8 mouse cellular contexts compared by ENCODE assay signal in genomic region chr3:88150061-88150998, GRCm38 (mm10). TPM values are rescaled to one million over a fixed set of nuclear protein-coding genes. Genes with fewer than 3 reads are reported as not detected.
DNase-seq lines count a peak whose midpoint lies in the region; ATAC-seq and TF ChIP-seq lines count a peak whose summit lies in the region.

No protein-coding gene starts in this region.

- H3K27me3 ChIP-seq in intestine, embryonic 14.5 days (replicated peaks; ENCODE audit: control insufficient read depth, insufficient read depth, low read length) = no peaks in the 10 kb centered on the region
- no peaks in the 10 kb centered on the region for H3K27me3 ChIP-seq in liver, adult 2 months (ENCODE audit: control insufficient read depth, insufficient read depth, low read length)
- no peaks in the 10 kb centered on the region for H3K27me3 ChIP-seq in neural tube, embryonic 15.5 days (replicated peaks)

- peaks cover 79% of the 10 kb centered on the region for H3K79me2 ChIP-seq in liver, adult 2 months (ENCODE audit: control insufficient read depth, insufficient read depth, low read length)

- H3K4me2 ChIP-seq in intestine, embryonic 14.5 days (ENCODE audit: low read length) = peak overlapping the region; percentile 39
- peak overlapping the region; percentile 40 for H3K4me2 ChIP-seq in neural tube, embryonic 15.5 days

- ATAC-seq in CD4-positive, CD25-positive, alpha-beta regulatory T cell, adult 4 months = no peak
- ATAC-seq in intestine, embryonic 14.5 days (replicated peaks; ENCODE audit: low FRiP score, low TSS enrichment, low read depth) = no peak
- ATAC-seq in neural tube, embryonic 15.5 days (ENCODE audit: low FRiP score) = 0 out of 2 replicates have a peak, but pooled peaks have one; percentile 4

- WGBS in intestine, embryonic 14.5 days = 26% methylated on average over 14 of the region's 14 CpGs
- 52% methylated on average over 14 of the region's 14 CpGs for WGBS in liver, adult 2 months
- WGBS in neural tube, embryonic 15.5 days = 17% methylated on average over 14 of the region's 14 CpGs

- H3K27ac ChIP-seq in intestine, embryonic 14.5 days (ENCODE audit: low read depth) = peak overlapping the region; percentile 62
- H3K27ac ChIP-seq in liver, adult 2 months (replicated peaks; ENCODE audit: insufficient read depth, low read depth, low read length) = no peak overlapping the region; the same call in 1 of the 2 replicates
- H3K27ac ChIP-seq in neural tube, embryonic 15.5 days (replicated peaks) = peak overlapping the region; percentile 80

- DNase-seq in CD4-positive, CD25-positive, alpha-beta regulatory T cell, adult 2 months (ENCODE audit: low read depth, low spot score) = peak; percentile 45
- peak; percentile 56 to 57 for DNase-seq in cerebellum, adult 18-20 months
- DNase-seq in frontal cortex, postnatal 25 days (ENCODE audit: low spot score in 2 of 2) = peak; percentile 49 to 67
- DNase-seq in intestine, embryonic 14.5 days (ENCODE audit: low spot score) = no peak
- no peak for DNase-seq in liver, adult 2 months (ENCODE audit: extremely low read depth, low read depth, low spot score)
- DNase-seq in urinary bladder, adult 18-20 months (ENCODE audit: low spot score in 2 of 2) = no peak

- 0 out of 2 replicates have a peak overlapping the region, but pooled peaks have one; percentile 16 for H3K9ac ChIP-seq in intestine, embryonic 14.5 days (ENCODE audit: low read length)
- H3K9ac ChIP-seq in liver, adult 2 months (ENCODE audit: low read depth, low read length) = peak overlapping the region; percentile 2; the same call in 1 of the 2 replicates
- H3K9ac ChIP-seq in neural tube, embryonic 15.5 days (replicated peaks) = peak overlapping the region; percentile 38

- H3K4me1 ChIP-seq in intestine, embryonic 14.5 days (replicated peaks; ENCODE audit: control insufficient read depth, insufficient read depth, low read length) = peaks cover 63% of the 10 kb centered on the region
- peaks cover 40% of the 10 kb centered on the region for H3K4me1 ChIP-seq in liver, adult 2 months (ENCODE audit: control insufficient read depth, insufficient read depth, low read length)
- peaks cover 81% of the 10 kb centered on the region for H3K4me1 ChIP-seq in neural tube, embryonic 15.5 days

- peak overlapping the region; percentile 4; the same call in 1 of the 2 replicates for H3K4me3 ChIP-seq in intestine, embryonic 14.5 days (ENCODE audit: low read depth, low read length)
- no peak overlapping the region for H3K4me3 ChIP-seq in liver, adult 2 months (ENCODE audit: insufficient read depth, low read depth, low read length)
- no peak overlapping the region for H3K4me3 ChIP-seq in neural tube, embryonic 15.5 days (replicated peaks)

- H3K36me3 ChIP-seq in intestine, embryonic 14.5 days (ENCODE audit: control insufficient read depth, insufficient read depth, low read length) = peaks cover 2% of the 10 kb centered on the region; the same call in 1 of the 2 replicates
- no peaks in the 10 kb centered on the region for H3K36me3 ChIP-seq in liver, adult 2 months (ENCODE audit: control insufficient read depth, insufficient read depth, low read length)
- no peaks in the 10 kb centered on the region for H3K36me3 ChIP-seq in neural tube, embryonic 15.5 days

- H3K9me3 ChIP-seq in intestine, embryonic 14.5 days (ENCODE audit: control insufficient read depth, low read length) = no peaks in the 10 kb centered on the region
- H3K9me3 ChIP-seq in neural tube, embryonic 15.5 days (replicated peaks) = no peaks in the 10 kb centered on the region

- 0 out of 2 replicates have a peak, but pooled peaks have one; percentile 14 for TF ChIP-seq POLR2A in liver, adult 2 months (IDR thresholded peaks at IDR 0.05; ENCODE audit: extremely low read depth, insufficient read depth, low read length)

- TF ChIP-seq CTCF in liver, adult 2 months (IDR thresholded peaks at IDR 0.05; ENCODE audit: low read depth, low read length) = peak; percentile 3; the same call in 1 of the 2 replicates

RNA-seq across cellular contexts. Expression of gene Mef2d, which starts 8.2 kb away (rescaled TPM):
- 10 to 100 TPM; 30.9 to 36.1 TPM for polyA plus RNA-seq in CD4-positive, CD25-positive, alpha-beta regulatory T cell, adult 4 months (2017; shearing (Covaris generic))
- polyA plus RNA-seq in intestine, embryonic 14.5 days (2014; fragmentation: Nextera tagmentation; extraction: Ambion mirVana) = 23.4 and 23.8 TPM in 2 replicates
- total RNA-seq in liver, adult 2 months (2014; rRNA removed) = 3.7 and 6.2 TPM in 2 replicates
- polyA plus RNA-seq in liver, adult 2 months (2012; rRNA removed) = 17.7 and 22.2 TPM in 2 replicates
- polyA plus RNA-seq in neural tube, embryonic 15.5 days (2015; fragmentation: Nextera tagmentation; extraction: Ambion mirVana) = 14.3 and 20.3 TPM in 2 replicates

Comparison
In these comparisons a context has a peak if more than half of its experiments do, and no peak if none do; other contexts are left out.
1. DNase-seq: peak in CD4-positive, CD25-positive, alpha-beta regulatory T cell, adult 2 months (single experiment), cerebellum, adult 18-20 months (2 of 2) and frontal cortex, postnatal 25 days (2 of 2); none in intestine, embryonic 14.5 days (single experiment), liver, adult 2 months (single experiment) and urinary bladder, adult 18-20 months (0 of 2).
2. Peak in every context shown above with its lines, with median percentiles within 50 percentile points of each other: H3K9ac ChIP-seq.